Mouse (Mus musculus): Measurements from ENCODE around the gene Bola1. TPM values are rescaled to one million over a fixed set of nuclear protein-coding genes. Genes with fewer than 3 reads are reported as not detected.

Bola1 gene
- polyA plus RNA-seq, 1 experiment from 2014 or later: 65.2 TPM

DNA sequence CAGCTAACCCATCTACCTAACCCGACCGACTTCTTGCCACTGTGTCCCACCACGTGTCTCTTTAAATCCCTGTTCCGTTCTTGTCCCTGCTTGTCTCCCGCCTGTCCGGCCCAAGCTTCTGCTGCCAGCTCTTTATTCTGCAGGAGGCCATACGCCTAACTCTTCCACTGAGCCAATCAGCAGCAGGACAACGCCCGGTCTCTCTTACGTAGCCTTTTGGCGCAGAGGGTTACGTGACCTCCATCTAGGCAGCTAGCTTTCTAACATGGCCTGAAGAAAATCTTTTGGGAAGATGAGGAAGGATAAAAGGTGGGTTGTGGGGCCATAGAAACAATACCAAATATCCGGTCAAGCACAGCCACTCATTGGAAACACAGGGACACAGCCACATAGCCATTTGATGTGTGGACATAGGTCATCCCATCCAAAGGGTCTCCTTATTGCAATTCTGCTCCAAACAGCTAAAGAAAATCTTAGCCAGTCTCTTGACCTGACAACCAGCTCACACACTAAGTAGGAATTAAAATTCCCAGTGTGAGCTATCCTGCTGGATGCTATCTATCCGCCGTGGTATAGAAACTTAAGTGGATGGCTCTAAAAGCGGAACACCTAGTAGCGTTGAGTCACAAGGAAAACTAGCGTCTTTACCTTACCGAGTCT, 42.8 kb upstream of the Bola1 start:
- Histone ChIP-seq H3K9me3 (ENCODE audit: control insufficient read depth, low read length) (no peaks in the 10 kb centered on the region), H3K4me1 (ENCODE audit: control insufficient read depth, insufficient read depth, low read length) (peaks cover 15% of the 10 kb centered on the region; the same call in 1 of the 2 replicates), H3K9ac (ENCODE audit: low read depth, low read length) (peak overlapping the region; percentile 82), H3K27ac (ENCODE audit: low read length) (peak overlapping the region; percentile 98), H3K27me3 (replicated peaks; ENCODE audit: control insufficient read depth, insufficient read depth, low read length) (no peaks in the 10 kb centered on the region), H3K4me3 (ENCODE audit: low read length) (peak overlapping the region; percentile 64), H3K36me3 (ENCODE audit: control insufficient read depth, insufficient read depth, low read length) (no peaks in the 10 kb centered on the region), H3K4me2 (ENCODE audit: low read depth, low read length) (peak overlapping the region; percentile 67)
- ATAC-seq: peak; percentile 81
- under 1% methylated on average over 19 of the region's 19 CpGs for WGBS

- Histone ChIP-seq H3K27me3 (replicated peaks; ENCODE audit: control insufficient read depth, insufficient read depth, low read length) (no peaks in the 10 kb centered on the region), H3K36me3 (ENCODE audit: control insufficient read depth, insufficient read depth, low read length) (no peaks in the 10 kb centered on the region), H3K27ac (ENCODE audit: low read length) (peak overlapping the region; percentile 98), H3K4me1 (ENCODE audit: control insufficient read depth, insufficient read depth, low read length) (peaks cover 15% of the 10 kb centered on the region; the same call in 1 of the 2 replicates), H3K4me3 (ENCODE audit: low read length) (peak overlapping the region; percentile 64; the same call in 1 of the 2 replicates), H3K9ac (ENCODE audit: low read depth, low read length) (peak overlapping the region; percentile 82), H3K4me2 (ENCODE audit: low read depth, low read length) (peak overlapping the region; percentile 67), H3K9me3 (ENCODE audit: control insufficient read depth, low read length) (no peaks in the 10 kb centered on the region)
- WGBS: 63% methylated on average over 3 of the region's 3 CpGs
- no peak for ATAC-seq
Measured at GRCm38 (mm10) chr3:96261623-96262022, 42.1 kb upstream of the Bola1 start.

GRCm38 (mm10) chr3:96260220-96260619, 40.7 kb upstream of the Bola1 start:
- peaks cover 18% of the 10 kb centered on the region; the same call in 1 of the 2 replicates for H3K4me1 ChIP-seq (ENCODE audit: control insufficient read depth, insufficient read depth, low read length)
- H3K27me3 ChIP-seq (replicated peaks; ENCODE audit: control insufficient read depth, insufficient read depth, low read length): no peaks in the 10 kb centered on the region
- no peak for ATAC-seq
- H3K4me3 ChIP-seq (ENCODE audit: low read length): no peak overlapping the region
- H3K9ac ChIP-seq (ENCODE audit: low read depth, low read length): no peak overlapping the region
- no peak overlapping the region for H3K4me2 ChIP-seq (ENCODE audit: low read depth, low read length)
- no peaks in the 10 kb centered on the region for H3K36me3 ChIP-seq (ENCODE audit: control insufficient read depth, insufficient read depth, low read length)
- no peak overlapping the region for H3K27ac ChIP-seq (ENCODE audit: low read length)
- WGBS: 89% methylated on average over 5 of the region's 5 CpGs
- H3K9me3 ChIP-seq (ENCODE audit: control insufficient read depth, low read length): no peaks in the 10 kb centered on the region

GRCm38 (mm10) chr3:96257190-96257589, 37.7 kb upstream of the Bola1 start:
- H3K4me1 ChIP-seq (ENCODE audit: control insufficient read depth, insufficient read depth, low read length): peaks cover 9% of the 10 kb centered on the region; the same call in 1 of the 2 replicates
- no peak overlapping the region for H3K9ac ChIP-seq (ENCODE audit: low read depth, low read length)
- no peak for ATAC-seq
- no peak overlapping the region for H3K4me3 ChIP-seq (ENCODE audit: low read length)
- H3K9me3 ChIP-seq (ENCODE audit: control insufficient read depth, low read length): no peaks in the 10 kb centered on the region
- no peak overlapping the region for H3K4me2 ChIP-seq (ENCODE audit: low read depth, low read length)
- 66% methylated on average over 3 of the region's 3 CpGs for WGBS
- H3K27me3 ChIP-seq (replicated peaks; ENCODE audit: control insufficient read depth, insufficient read depth, low read length): no peaks in the 10 kb centered on the region
- no peaks in the 10 kb centered on the region for H3K36me3 ChIP-seq (ENCODE audit: control insufficient read depth, insufficient read depth, low read length)
- H3K27ac ChIP-seq (ENCODE audit: low read length): no peak overlapping the region

- H3K9ac ChIP-seq (ENCODE audit: low read depth, low read length): 0 out of 2 replicates have a peak overlapping the region, but pooled peaks have one; percentile 23
- no peaks in the 10 kb centered on the region for H3K27me3 ChIP-seq (replicated peaks; ENCODE audit: control insufficient read depth, insufficient read depth, low read length)
- H3K4me2 ChIP-seq (ENCODE audit: low read depth, low read length): 0 out of 2 replicates have a peak overlapping the region, but pooled peaks have one; percentile 9
- H3K9me3 ChIP-seq (ENCODE audit: control insufficient read depth, low read length): no peaks in the 10 kb centered on the region
- H3K4me3 ChIP-seq (ENCODE audit: low read length): 0 out of 2 replicates have a peak overlapping the region, but pooled peaks have one; percentile 5
- peak; percentile 76 for ATAC-seq
- H3K36me3 ChIP-seq (ENCODE audit: control insufficient read depth, insufficient read depth, low read length): no peaks in the 10 kb centered on the region
- WGBS: 43% methylated on average over 5 of the region's 5 CpGs
- H3K4me1 ChIP-seq (ENCODE audit: control insufficient read depth, insufficient read depth, low read length): peaks cover 5% of the 10 kb centered on the region; the same call in 1 of the 2 replicates
- H3K27ac ChIP-seq (ENCODE audit: low read length): peak overlapping the region; percentile 51
Measured at GRCm38 (mm10) chr3:96255926-96256593, 36.6 kb upstream of the Bola1 start.

DNA sequence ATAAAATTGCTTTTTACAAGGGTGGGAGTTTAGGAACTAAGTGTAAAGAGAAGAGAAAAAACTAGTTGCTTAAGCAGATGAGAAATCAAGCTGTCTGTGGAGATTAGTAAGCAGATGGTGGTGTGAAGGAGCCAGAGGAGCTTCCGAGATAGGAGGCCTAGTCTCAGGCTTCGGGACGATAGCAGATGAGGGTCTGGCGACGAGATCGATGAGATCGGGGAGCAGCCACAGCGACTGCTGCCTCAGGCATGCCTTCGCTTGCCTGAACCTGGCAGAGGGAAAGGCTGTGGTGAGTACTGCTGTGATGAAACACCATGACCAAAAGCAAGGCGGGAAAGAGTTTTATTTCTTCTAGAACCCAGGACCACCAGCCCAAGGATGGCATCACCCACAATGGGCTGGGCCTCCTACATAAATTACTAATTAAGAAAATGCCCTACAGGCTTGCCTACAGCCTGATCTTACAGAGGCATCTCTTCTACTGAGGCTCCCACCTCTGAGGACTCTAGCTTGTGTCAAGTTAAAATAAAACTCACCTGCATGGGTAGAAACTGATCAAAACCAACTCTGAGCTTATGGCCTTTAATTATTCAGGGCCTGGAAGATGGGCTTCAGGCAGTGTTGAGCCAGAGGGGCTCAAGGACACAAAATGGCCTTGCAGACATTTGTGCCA, 35.3 kb upstream of the Bola1 start:
- Histone ChIP-seq H3K27me3 (replicated peaks; ENCODE audit: control insufficient read depth, insufficient read depth, low read length) (no peaks in the 10 kb centered on the region), H3K9me3 (ENCODE audit: control insufficient read depth, low read length) (no peaks in the 10 kb centered on the region), H3K36me3 (ENCODE audit: control insufficient read depth, insufficient read depth, low read length) (no peaks in the 10 kb centered on the region), H3K4me3 (ENCODE audit: low read length) (no peak overlapping the region), H3K4me1 (ENCODE audit: control insufficient read depth, insufficient read depth, low read length) (peaks cover 8% of the 10 kb centered on the region), H3K27ac (ENCODE audit: low read length) (no peak overlapping the region), H3K9ac (ENCODE audit: low read depth, low read length) (peak overlapping the region; percentile 14; the same call in 1 of the 2 replicates), H3K4me2 (ENCODE audit: low read depth, low read length) (no peak overlapping the region)
- 48% methylated on average over 10 of the region's 10 CpGs for WGBS
- ATAC-seq: no peak

GRCm38 (mm10) chr3:96251787-96252186, 32.3 kb upstream of the Bola1 start:
- WGBS: 84% methylated on average over 3 of the region's 3 CpGs
- no peak overlapping the region for H3K9ac ChIP-seq (ENCODE audit: low read depth, low read length)
- ATAC-seq: no peak
- no peaks in the 10 kb centered on the region for H3K9me3 ChIP-seq (ENCODE audit: control insufficient read depth, low read length)
- H3K4me1 ChIP-seq (ENCODE audit: control insufficient read depth, insufficient read depth, low read length): peaks cover 19% of the 10 kb centered on the region
- no peak overlapping the region for H3K4me2 ChIP-seq (ENCODE audit: low read depth, low read length)
- no peak overlapping the region for H3K4me3 ChIP-seq (ENCODE audit: low read length)
- no peak overlapping the region for H3K27ac ChIP-seq (ENCODE audit: low read length)
- H3K36me3 ChIP-seq (ENCODE audit: control insufficient read depth, insufficient read depth, low read length): no peaks in the 10 kb centered on the region
- no peaks in the 10 kb centered on the region for H3K27me3 ChIP-seq (replicated peaks; ENCODE audit: control insufficient read depth, insufficient read depth, low read length)

- no peak for ATAC-seq
- no peaks in the 10 kb centered on the region for H3K9me3 ChIP-seq (ENCODE audit: control insufficient read depth, low read length)
- H3K27me3 ChIP-seq (replicated peaks; ENCODE audit: control insufficient read depth, insufficient read depth, low read length): no peaks in the 10 kb centered on the region
- H3K4me1 ChIP-seq (ENCODE audit: control insufficient read depth, insufficient read depth, low read length): peaks cover 16% of the 10 kb centered on the region
- H3K36me3 ChIP-seq (ENCODE audit: control insufficient read depth, insufficient read depth, low read length): no peaks in the 10 kb centered on the region
- H3K4me3 ChIP-seq (ENCODE audit: low read length): no peak overlapping the region
- WGBS: 55% methylated on average over 3 of the region's 3 CpGs
- no peak overlapping the region for H3K27ac ChIP-seq (ENCODE audit: low read length)
- no peak overlapping the region for H3K4me2 ChIP-seq (ENCODE audit: low read depth, low read length)
- H3K9ac ChIP-seq (ENCODE audit: low read depth, low read length): no peak overlapping the region
Measured at GRCm38 (mm10) chr3:96250890-96251289, 31.4 kb upstream of the Bola1 start.

- 0 out of 2 replicates have a peak overlapping the region, but pooled peaks have one; percentile 37 for H3K9ac ChIP-seq (ENCODE audit: low read depth, low read length)
- no peak overlapping the region for H3K27ac ChIP-seq (ENCODE audit: low read length)
- H3K4me3 ChIP-seq (ENCODE audit: low read length): peak overlapping the region; percentile 50; the same call in 1 of the 2 replicates
Measured at GRCm38 (mm10) chr3:96249034-96249345, 29.5 kb upstream of the Bola1 start.

More at GRCm38 (mm10) chr3:96249034-96249345, 29.5 kb upstream of the Bola1 start:
- 51% methylated on average over 4 of the region's 4 CpGs for WGBS
- Histone ChIP-seq H3K27me3 (replicated peaks; ENCODE audit: control insufficient read depth, insufficient read depth, low read length) (no peaks in the 10 kb centered on the region), H3K36me3 (ENCODE audit: control insufficient read depth, insufficient read depth, low read length) (no peaks in the 10 kb centered on the region), H3K9me3 (ENCODE audit: control insufficient read depth, low read length) (no peaks in the 10 kb centered on the region), H3K4me2 (ENCODE audit: low read depth, low read length) (peak overlapping the region; percentile 56), H3K4me1 (ENCODE audit: control insufficient read depth, insufficient read depth, low read length) (peaks cover 19% of the 10 kb centered on the region)
- ATAC-seq: no peak
